Mouse (Mus musculus): ENCODE results near the gene Hist1h3h. TPM values are rescaled to one million over a fixed set of nuclear protein-coding genes. Genes with fewer than 3 reads are reported as not detected.
"Not testable (repeated sequence)": the region's sequence is repeated elsewhere in the genome, so short reads cannot be mapped to it uniquely, and the experiment has no call there.

The Hist1h3h gene
- 6.6 and 7.1 TPM in 2 replicates for polyA plus RNA-seq (2015; fragmentation: Nextera tagmentation; extraction: Ambion mirVana)

DNA sequence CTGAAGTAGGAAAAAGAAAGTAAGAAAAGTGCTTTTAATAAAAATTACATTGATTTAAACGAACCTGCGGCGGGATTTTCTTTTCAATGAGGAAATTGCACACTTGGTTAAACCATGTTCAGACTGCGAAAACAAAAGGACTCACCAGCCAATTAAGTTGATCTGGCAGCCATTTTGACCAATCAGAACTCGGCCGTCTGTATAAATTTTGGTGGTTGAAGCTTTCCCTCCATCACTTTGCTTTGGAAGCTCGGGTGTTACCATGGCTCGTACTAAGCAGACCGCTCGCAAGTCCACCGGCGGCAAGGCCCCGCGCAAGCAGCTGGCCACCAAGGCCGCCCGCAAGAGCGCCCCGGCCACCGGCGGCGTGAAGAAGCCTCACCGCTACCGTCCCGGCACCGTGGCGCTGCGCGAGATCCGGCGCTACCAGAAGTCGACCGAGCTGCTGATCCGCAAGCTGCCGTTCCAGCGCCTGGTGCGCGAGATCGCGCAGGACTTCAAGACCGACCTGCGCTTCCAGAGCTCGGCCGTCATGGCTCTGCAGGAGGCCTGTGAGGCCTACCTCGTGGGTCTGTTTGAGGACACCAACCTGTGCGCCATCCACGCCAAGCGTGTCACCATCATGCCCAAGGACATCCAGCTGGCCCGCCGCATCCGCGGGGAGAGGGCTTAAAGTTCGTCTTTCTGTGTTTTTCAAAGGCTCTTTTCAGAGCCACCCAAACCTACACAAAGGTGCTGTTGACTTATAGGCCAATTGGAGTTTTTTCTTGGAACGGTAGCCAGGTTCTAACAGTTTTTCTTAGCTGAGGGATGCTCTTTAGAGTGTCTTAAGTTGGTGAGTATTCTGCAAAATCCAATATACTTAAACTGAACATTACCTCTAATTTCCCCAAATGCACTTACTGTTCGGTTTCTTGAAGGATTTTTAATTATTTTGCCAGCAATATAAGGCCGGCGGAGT lies at the start of gene Hist1h3h:
Gene Hist1h3h (plus strand): TSS at position 263 of the 961 bp plus-strand sequence.
- under 1% methylated on average over 28 of the region's 56 CpGs for WGBS
- peak; percentile 65; the same call in 1 of the 2 replicates for ATAC-seq (ENCODE audit: insufficient number of reproducible peaks, low FRiP score, low TSS enrichment, low read depth)

DNA sequence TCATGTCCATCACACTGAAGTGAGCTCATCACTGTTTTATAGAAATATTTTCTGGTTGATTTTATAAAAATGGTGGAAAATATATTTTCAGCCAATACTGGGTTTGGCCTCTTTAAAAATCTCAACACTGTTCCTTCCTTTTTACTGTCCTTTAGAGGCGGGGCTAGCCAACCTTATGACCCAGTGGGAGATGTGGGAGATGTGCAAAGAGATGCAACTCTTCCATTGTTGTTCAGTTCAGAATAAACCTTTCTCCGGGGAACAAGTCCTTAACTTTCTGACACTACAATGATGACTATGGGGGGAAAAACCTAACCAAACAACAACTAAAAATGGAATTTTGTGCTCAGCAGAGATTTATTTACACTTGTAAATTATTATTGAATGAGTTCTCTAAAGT lies 40.2 kb upstream of the Hist1h3h start, which contains the start of gene Olfr1360:
Gene Olfr1360 (minus strand): TSS at position 101 of the 400 bp plus-strand sequence.
- no peak within 1 kb of the TSS for H3K4me2 ChIP-seq (replicated peaks)
- H3K9me3 ChIP-seq (replicated peaks): no peaks in the 10 kb centered on the region
- H3K27ac ChIP-seq (replicated peaks): no peak within 1 kb of the TSS
- 81% methylated on average over 2 of the region's 2 CpGs for WGBS
- no peaks in the 10 kb centered on the region for H3K36me3 ChIP-seq
- no peak within 1 kb of the TSS for H3K4me3 ChIP-seq (replicated peaks)
- no peak for ATAC-seq (ENCODE audit: insufficient number of reproducible peaks, low FRiP score, low TSS enrichment, low read depth)
- H3K9ac ChIP-seq: no peak within 1 kb of the TSS
- no peaks in the 10 kb centered on the region for H3K4me1 ChIP-seq
- no peaks in the 10 kb centered on the region for H3K27me3 ChIP-seq

More for the DNA sequence above, at the start of gene Hist1h3h:
- not testable (repeated sequence) for H3K27me3 ChIP-seq; H3K9me3 ChIP-seq (replicated peaks); H3K36me3 ChIP-seq
- H3K4me2 ChIP-seq (replicated peaks): peak within 1 kb of the TSS; percentile 69
- peaks cover 35% of the 10 kb centered on the region for H3K4me1 ChIP-seq
- peak within 1 kb of the TSS; percentile 39 for H3K9ac ChIP-seq
- peak within 1 kb of the TSS; percentile 92 for H3K27ac ChIP-seq (replicated peaks)
- peak within 1 kb of the TSS; percentile 44 for H3K4me3 ChIP-seq (replicated peaks)

DNA sequence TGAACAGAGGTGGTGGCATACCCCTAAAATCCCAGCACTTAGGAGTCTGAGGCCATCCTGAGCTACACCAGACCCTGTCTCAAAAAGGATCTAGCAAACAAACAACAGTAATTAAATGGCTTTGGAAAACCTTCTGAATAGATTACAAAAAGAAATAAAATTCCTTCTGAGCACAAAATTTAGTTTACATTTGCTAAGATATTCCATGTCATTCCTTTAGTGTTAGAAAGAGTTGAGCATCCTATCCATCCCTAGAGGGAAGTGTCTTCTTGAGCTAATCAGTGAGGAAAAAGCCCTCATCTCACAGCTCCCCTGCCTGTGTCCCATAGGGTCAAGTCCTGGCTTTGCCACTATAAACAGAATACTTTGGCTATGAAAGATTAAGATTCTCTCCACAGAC lies 19.6 kb upstream of the Hist1h3h start, which contains the start of gene Olfr1359:
Gene Olfr1359 (plus strand): TSS at position 301 of the 400 bp plus-strand sequence.
- no peak within 1 kb of the TSS for H3K4me3 ChIP-seq (replicated peaks)
- no peaks in the 10 kb centered on the region for H3K9me3 ChIP-seq (replicated peaks)
- no peaks in the 10 kb centered on the region for H3K36me3 ChIP-seq
- H3K4me2 ChIP-seq (replicated peaks): no peak within 1 kb of the TSS
- no peaks in the 10 kb centered on the region for H3K27me3 ChIP-seq
- H3K4me1 ChIP-seq: no peaks in the 10 kb centered on the region
- no peak within 1 kb of the TSS for H3K9ac ChIP-seq
- H3K27ac ChIP-seq (replicated peaks): no peak within 1 kb of the TSS
- ATAC-seq (ENCODE audit: insufficient number of reproducible peaks, low FRiP score, low TSS enrichment, low read depth): no peak

DNA sequence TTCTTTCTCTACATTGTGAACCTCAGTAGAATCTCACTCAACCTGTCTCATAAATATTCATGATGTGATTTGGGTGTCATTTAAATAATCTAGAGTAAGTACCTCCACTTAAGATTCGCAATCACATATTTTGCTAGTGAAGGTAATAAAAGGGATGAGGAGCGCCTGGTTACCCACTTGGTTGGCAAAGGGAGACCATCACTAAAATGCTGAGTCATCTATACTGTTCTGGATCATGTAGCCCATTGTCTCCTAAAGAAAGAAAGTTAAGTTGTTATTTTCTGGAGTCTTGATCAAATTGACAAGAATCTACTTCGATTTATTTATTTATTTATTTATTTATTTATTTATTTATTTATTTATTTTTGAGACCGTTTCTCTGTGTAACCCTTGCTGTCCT lies 10.8 kb upstream of the Hist1h3h start:
- H3K9me3 ChIP-seq (replicated peaks): no peaks in the 10 kb centered on the region
- H3K36me3 ChIP-seq: no peaks in the 10 kb centered on the region
- H3K27ac ChIP-seq (replicated peaks): no peak overlapping the region

DNA sequence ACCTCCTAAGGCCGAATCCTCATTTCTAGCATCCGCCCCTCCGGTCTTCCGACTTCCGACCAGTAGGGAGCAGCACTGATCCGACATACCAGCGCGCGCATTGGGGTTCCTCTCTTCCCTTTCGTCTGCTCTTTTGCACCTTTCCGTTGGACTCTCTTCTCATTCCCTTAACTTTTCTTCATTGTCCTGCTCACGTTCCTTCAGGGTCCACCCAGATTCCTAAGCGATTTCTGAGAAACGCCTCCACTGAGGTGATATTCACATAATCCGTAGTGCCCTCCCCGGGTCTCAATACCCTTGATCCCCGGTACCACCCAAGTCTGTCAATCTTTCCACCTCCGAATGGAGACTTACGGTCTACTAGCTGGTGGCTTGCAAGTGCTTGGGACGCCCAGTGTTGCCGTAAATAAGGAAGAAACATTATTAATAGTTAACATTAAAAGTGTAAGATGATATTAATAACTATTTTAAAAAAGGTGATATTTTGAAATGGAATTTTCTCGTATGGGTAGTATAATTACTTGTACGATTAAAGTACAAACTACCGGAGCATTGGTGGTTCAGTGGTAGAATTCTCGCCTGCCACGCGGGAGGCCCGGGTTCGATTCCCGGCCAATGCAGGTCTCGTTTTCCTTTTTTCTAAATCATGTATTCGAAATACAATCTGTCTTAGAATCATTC lies 7.3 kb upstream of the Hist1h3h start:
- no peaks in the 10 kb centered on the region for H3K36me3 ChIP-seq
- H3K9ac ChIP-seq: peak overlapping the region; percentile 51
- no peaks in the 10 kb centered on the region for H3K9me3 ChIP-seq (replicated peaks)
- peak; percentile 81 for ATAC-seq (ENCODE audit: insufficient number of reproducible peaks, low FRiP score, low TSS enrichment, low read depth)
- no peaks in the 10 kb centered on the region for H3K27me3 ChIP-seq
- peak overlapping the region; percentile 91 for H3K27ac ChIP-seq (replicated peaks)
- H3K4me3 ChIP-seq (replicated peaks): peak overlapping the region; percentile 76
- peaks cover 12% of the 10 kb centered on the region for H3K4me1 ChIP-seq
- peak overlapping the region; percentile 56 for H3K4me2 ChIP-seq (replicated peaks)
- WGBS: under 1% methylated on average over 32 of the region's 32 CpGs

More for the DNA sequence above, 10.8 kb upstream of the Hist1h3h start:
- ATAC-seq (ENCODE audit: insufficient number of reproducible peaks, low FRiP score, low TSS enrichment, low read depth): no peak
- WGBS: 73% methylated on average over 4 of the region's 4 CpGs
- no peak overlapping the region for H3K9ac ChIP-seq
- H3K27me3 ChIP-seq: no peaks in the 10 kb centered on the region
- peaks cover 7% of the 10 kb centered on the region; the same call in 1 of the 2 replicates for H3K4me1 ChIP-seq
- no peak overlapping the region for H3K4me2 ChIP-seq (replicated peaks)
- no peak overlapping the region for H3K4me3 ChIP-seq (replicated peaks)

DNA sequence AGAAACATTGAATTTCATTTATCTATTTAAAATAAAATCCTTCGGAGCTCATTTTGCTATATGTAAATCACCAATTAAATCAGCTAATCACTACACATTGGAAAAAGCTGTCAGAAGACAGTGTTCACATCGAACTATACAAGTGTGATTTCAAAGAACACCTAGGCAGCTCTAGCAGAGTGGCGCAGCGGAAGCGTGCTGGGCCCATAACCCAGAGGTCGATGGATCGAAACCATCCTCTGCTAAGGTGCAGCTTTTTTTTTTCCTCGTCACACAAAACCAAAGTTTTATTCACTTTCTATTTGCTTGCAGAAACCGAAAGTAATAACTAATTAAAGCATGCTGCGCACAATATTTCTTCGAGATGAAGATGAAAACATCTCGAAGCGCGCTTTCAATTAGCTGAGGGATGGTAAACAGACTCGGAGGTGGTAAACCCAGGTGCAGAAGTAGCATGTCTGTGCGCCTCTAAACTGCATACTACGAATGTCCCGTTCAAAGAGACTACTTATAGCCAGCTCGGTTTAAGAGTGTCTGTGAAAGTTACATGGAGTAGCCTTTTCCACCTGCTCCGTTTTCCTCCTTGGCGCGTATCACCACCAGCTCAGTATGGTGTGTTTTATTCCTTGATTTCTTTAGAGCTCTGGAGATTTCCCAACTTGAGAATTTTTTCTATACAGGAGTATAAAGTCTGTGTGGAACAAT lies 6.5 kb upstream of the Hist1h3h start:
- H3K4me1 ChIP-seq: peaks cover 16% of the 10 kb centered on the region
- peak; percentile 78 for ATAC-seq (ENCODE audit: insufficient number of reproducible peaks, low FRiP score, low TSS enrichment, low read depth)
- H3K4me3 ChIP-seq (replicated peaks): peak overlapping the region; percentile 76
- peak overlapping the region; percentile 56 for H3K4me2 ChIP-seq (replicated peaks)
- H3K9me3 ChIP-seq (replicated peaks): no peaks in the 10 kb centered on the region
- peak overlapping the region; percentile 26; the same call in 1 of the 2 replicates for H3K9ac ChIP-seq
- H3K36me3 ChIP-seq: no peaks in the 10 kb centered on the region
- peak overlapping the region; percentile 35; the same call in 1 of the 2 replicates for H3K27ac ChIP-seq (replicated peaks)
- 2% methylated on average over 22 of the region's 22 CpGs for WGBS
- no peaks in the 10 kb centered on the region for H3K27me3 ChIP-seq

DNA sequence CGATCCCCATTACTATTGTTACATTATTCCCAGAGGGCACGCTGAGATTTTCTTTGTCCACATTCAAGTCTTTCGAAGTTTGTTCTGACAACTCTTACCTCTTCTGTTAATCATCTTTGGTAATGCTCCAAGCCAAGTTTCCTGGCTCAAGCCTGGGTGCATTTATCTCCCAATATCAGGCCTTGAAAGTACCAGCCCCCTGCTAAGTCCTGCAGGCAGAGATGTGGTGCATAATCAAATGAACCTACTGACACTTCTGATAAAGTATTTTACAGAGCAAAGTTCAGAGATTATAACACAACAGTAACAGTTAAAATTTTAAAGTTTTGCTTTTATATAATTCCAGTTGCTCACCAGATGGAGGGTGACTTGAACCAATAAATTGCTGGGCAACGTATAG lies 5.8 kb upstream of the Hist1h3h start:
- WGBS: 21% methylated on average over 4 of the region's 4 CpGs
- Histone ChIP-seq H3K9me3 (replicated peaks) (no peaks in the 10 kb centered on the region), H3K4me1 (peaks cover 17% of the 10 kb centered on the region), H3K4me2 (replicated peaks) (peak overlapping the region; percentile 56), H3K36me3 (no peaks in the 10 kb centered on the region), H3K27me3 (no peaks in the 10 kb centered on the region), H3K4me3 (replicated peaks) (peak overlapping the region; percentile 76), H3K9ac (no peak overlapping the region), H3K27ac (replicated peaks) (no peak overlapping the region)
- ATAC-seq (ENCODE audit: insufficient number of reproducible peaks, low FRiP score, low TSS enrichment, low read depth): no peak

DNA sequence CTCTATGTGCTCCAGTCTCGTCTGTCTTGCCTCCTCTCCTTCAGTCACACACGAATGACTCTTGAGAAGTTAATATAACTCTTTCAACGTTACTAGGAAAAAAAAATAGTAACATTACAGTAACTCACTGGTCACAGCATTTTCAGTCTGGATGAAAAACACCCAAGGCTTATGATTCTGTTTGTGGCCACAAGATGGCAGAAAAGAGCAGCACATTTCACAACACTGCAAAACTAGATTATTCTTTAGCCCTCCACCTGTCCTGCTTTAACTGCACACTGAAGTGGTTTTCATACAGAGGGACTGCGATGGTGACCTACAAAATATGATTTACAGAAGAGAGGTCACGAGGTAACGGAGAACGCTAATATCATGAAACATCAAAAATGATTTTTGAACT lies 2.7 kb upstream of the Hist1h3h start:
- no peaks in the 10 kb centered on the region for H3K27me3 ChIP-seq
- peak overlapping the region; percentile 77 for H3K4me2 ChIP-seq (replicated peaks)
- peaks cover 34% of the 10 kb centered on the region for H3K4me1 ChIP-seq
- ATAC-seq (ENCODE audit: insufficient number of reproducible peaks, low FRiP score, low TSS enrichment, low read depth): no peak
- 0 out of 2 replicates have a peak overlapping the region, but pooled peaks have one; percentile 35 for H3K9ac ChIP-seq
- H3K4me3 ChIP-seq (replicated peaks): peak overlapping the region; percentile 44
- 2% methylated on average over 7 of the region's 7 CpGs for WGBS
- H3K27ac ChIP-seq (replicated peaks): peak overlapping the region; percentile 91
- no peaks in the 10 kb centered on the region for H3K36me3 ChIP-seq
- H3K9me3 ChIP-seq (replicated peaks): no peaks in the 10 kb centered on the region

DNA sequence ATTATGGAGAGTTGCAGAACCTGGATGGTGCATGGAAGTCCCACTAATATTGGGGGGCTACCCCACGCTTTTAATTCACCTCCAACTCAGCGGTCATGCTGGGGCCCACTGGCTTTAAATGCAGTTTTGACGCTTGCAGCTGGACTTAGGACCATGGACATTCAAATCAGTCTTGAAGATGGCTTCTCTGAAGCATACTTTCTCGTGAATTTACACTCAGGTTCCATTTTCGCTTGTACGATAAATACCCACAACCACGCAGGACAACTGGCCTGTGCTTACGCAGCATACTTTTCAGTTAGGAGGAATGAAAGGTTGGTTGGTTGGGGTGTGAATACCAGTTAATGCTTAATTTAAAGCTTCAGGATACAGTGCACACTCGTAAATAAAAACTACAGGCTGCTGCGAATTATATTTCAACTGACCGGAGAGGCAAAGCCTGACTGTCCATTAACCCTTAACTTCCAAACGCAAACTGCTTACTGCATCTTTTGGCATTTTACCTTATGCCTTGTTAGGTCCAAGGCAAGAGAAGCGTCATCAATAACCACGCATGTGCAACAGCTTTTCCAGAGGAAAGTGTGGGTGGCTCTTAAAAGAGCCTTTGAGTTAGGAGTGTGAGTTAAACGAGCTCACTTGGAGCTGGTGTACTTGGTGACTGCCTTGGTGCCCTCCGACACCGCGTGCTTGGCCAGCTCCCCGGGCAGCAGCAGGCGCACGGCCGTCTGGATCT lies 2.2 kb upstream of the Hist1h3h start:
- Histone ChIP-seq H3K27ac (replicated peaks) (peak overlapping the region; percentile 91), H3K4me2 (replicated peaks) (peak overlapping the region; percentile 77), H3K9me3 (replicated peaks) (no peaks in the 10 kb centered on the region), H3K9ac (peak overlapping the region; percentile 35; the same call in 1 of the 2 replicates), H3K36me3 (no peaks in the 10 kb centered on the region), H3K4me1 (peaks cover 34% of the 10 kb centered on the region), H3K4me3 (replicated peaks) (peak overlapping the region; percentile 44), H3K27me3 (no peaks in the 10 kb centered on the region)
- WGBS: under 1% methylated on average over 21 of the region's 22 CpGs
- ATAC-seq (ENCODE audit: insufficient number of reproducible peaks, low FRiP score, low TSS enrichment, low read depth): no peak

DNA sequence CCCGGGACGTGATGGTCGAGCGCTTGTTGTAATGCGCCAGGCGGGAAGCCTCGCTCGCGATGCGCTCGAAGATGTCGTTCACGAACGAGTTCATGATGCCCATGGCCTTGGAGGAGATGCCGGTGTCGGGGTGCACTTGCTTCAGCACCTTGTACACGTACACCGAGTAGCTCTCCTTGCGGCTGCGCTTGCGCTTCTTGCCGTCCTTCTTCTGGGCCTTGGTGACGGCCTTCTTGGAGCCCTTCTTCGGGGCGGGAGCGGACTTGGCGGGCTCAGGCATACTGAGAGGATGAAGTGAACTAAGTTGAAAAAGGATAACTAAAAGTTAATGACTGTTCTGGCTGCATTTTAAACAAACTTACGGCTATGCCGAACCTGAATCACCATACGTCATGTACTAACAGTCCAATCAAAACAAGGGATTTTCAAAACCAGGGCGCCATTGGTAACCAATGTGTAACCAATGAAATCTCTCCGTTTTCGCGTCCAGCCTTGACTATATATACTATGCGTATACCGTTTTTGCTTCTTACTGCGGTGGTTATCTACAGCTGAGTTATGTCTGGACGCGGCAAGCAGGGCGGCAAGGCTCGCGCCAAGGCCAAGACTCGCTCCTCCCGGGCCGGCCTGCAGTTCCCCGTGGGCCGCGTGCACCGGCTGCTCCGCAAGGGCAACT lies 1.5 kb upstream of the Hist1h3h start, which contains the start of the genes Hist1h2bl and Hist1h2ai:
Gene Hist1h2bl (minus strand): TSS at position 280 of the 676 bp plus-strand sequence.
Gene Hist1h2ai (plus strand): TSS at position 559 of the 676 bp plus-strand sequence.
- Histone ChIP-seq H3K4me3 (replicated peaks) (peak within 1 kb of the TSS; percentile 44), H3K4me1 (peaks cover 38% of the 10 kb centered on the region), H3K9ac (peak within 1 kb of the TSS; percentile 39; the same call in 1 of the 2 replicates), H3K4me2 (replicated peaks) (peak within 1 kb of the TSS; percentile 77), H3K27ac (replicated peaks) (peak within 1 kb of the TSS; percentile 92)
- 1% methylated on average over 28 of the region's 50 CpGs for WGBS
- H3K27me3 ChIP-seq; H3K9me3 ChIP-seq (replicated peaks); H3K36me3 ChIP-seq: not testable (repeated sequence)
- peak; percentile 93 for ATAC-seq (ENCODE audit: insufficient number of reproducible peaks, low FRiP score, low TSS enrichment, low read depth)
